Mouse (Mus musculus) brain, embryonic 14.5 days (tissue): ENCODE data around the gene Olfr750. TPM values are rescaled to one million over a fixed set of nuclear protein-coding genes. Genes with fewer than 3 reads are reported as not detected.
A peak's percentile ranks its signal among the peaks of the same experiment; 100 is the strongest.

Experiments used
- DNase-seq: peaks from one replicate; pipeline ENCODE4 v3.0.0-alpha.2; 2011; ENCODE audit warnings: low read depth
- CTCF ChIP-seq: fragments of 200-500 bp; IDR thresholded peaks from 2 replicates; pipeline ENCODE4 v1.5.1; 2012; ENCODE audit warnings: inconsistent platforms, mild to moderate bottlenecking, moderate library complexity, borderline replicate concordance; ENCODE audit not compliant: insufficient read depth, insufficient read length; ENCODE audit errors: extremely low read depth
- POLR2A ChIP-seq: fragments of 200-500 bp; IDR thresholded peaks from 2 replicates; pipeline ENCODE4 v1.6.1; 2012; ENCODE audit warnings: mild to moderate bottlenecking, inconsistent platforms, borderline replicate concordance; ENCODE audit not compliant: poor library complexity, insufficient read depth, insufficient read length, severe bottlenecking; ENCODE audit errors: extremely low read depth
- polyA plus RNA-seq: library from polyadenylated mRNA; depleted of rRNA; stranded (reverse); fragments of >200 nt; gene quantifications from 2 replicates; pipeline ENCODE4 v1.2.3, GENCODE M21; 2012; rRNA removed

Gene Olfr750
- not detected in 2 replicates for polyA plus RNA-seq

DNA sequence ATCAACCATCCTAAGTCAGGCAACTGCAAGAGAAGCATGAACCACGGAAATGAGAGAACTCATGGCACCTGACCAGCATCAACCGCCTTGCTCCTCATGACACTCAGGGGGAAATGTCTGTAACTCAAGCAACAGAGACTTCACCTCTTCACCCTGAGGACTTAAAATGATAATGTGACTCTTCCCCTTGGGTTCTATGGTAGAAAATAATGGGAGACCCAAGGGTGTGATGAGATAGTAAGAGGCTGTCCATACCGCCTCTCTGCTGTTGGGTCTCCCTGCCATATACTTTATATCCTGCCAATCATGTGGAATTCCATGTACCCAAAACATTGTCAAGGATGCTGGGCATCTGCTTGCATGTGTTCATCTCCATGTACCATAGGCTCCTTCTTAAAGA is at the start of gene Olfr750:
Gene Olfr750, minus strand, starts transcription at position 101 of the 400 bp plus-strand sequence.
- TF ChIP-seq CTCF (no peak), POLR2A (no peak)
- DNase-seq, result no peak

- TF ChIP-seq CTCF, result no peak
- TF ChIP-seq POLR2A, result no peak
- DNase-seq, result no peak
These were observed 39.8 kb upstream of the Olfr750 start, which contains the start of gene Eddm3b for GRCm38 (mm10) chr14:51113916-51114560. Gene Eddm3b, plus strand, starts transcription at chr14:51114426.

DNA sequence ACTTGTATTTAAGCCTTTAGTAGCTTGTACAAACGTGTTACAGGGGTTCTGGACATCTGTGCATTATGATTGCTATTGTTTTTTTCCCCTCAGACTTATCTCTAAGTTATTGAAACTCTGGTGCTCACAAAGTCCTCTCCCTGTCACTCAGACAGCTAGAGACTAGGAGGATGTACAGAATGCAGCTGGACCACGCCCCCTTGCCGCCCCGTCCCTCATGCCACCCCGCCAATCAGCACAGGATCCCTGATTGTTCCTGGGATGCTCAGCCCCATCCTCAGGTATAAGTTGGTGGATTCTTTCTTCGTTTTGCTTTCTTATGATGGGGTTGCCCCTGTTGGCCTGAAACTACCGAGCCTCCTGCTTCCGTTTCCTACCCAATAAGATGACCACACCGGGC is 39.2 kb upstream of the Olfr750 start:
- no peak for DNase-seq
- TF ChIP-seq CTCF (no peak), POLR2A (no peak)

GRCm38 (mm10) chr14:51111966-51112365 is 37.7 kb upstream of the Olfr750 start:
- no peak for DNase-seq
- TF ChIP-seq CTCF (no peak), POLR2A (no peak)

DNA sequence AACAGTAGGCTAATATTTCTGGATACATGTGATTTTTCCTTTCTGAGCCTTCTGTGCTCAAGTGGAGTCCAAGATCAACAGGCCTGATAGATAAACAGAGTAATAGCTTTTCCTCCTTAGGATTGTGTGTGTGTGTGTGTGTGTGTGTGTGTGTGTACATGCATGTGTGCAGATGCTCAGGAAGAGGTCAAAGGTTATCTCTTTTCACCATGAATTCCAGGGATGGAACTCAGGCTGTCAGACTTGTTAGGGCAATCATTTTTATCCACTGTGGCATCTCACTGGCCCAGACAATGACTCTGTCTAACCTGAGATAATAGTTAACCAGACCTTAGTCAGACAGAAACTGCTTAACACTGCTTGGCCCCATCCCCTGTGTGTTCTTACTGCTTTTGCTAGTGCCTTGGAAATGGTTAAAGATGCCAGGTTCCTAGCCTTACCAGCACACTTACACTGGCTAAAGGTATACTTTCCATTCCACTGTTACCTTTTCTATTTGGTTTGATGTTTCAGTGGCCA is 32.3 kb upstream of the Olfr750 start:
- no peak for DNase-seq
- TF ChIP-seq POLR2A (no peak), CTCF (no peak)

DNA sequence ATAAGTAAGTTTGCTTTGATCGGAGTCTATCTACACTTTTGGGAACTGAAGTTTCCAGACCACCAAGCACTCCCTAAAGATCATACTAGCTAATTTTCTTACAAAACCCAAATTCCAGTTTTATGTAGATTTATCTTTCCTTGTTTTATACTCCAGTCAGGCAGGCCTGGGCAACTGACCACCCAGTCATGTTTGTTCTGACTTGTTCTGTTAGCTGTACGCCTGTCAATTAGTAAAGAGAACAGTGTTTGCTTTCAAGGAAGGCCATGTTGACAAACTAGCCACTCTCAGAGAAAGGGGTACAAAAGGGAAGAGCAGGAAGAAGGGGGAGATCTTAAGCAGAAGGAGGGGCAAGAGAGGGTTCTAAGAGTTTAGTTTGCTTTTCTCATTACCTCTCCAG is 30.1 kb upstream of the Olfr750 start:
- TF ChIP-seq POLR2A (no peak), CTCF (no peak)
- DNase-seq, result no peak

GRCm38 (mm10) chr14:51103217-51103616 is 29.0 kb upstream of the Olfr750 start:
- TF ChIP-seq POLR2A (no peak), CTCF (peak; percentile 86; the same call in 1 of the 2 replicates)
- peak; percentile 85 for DNase-seq

DNA sequence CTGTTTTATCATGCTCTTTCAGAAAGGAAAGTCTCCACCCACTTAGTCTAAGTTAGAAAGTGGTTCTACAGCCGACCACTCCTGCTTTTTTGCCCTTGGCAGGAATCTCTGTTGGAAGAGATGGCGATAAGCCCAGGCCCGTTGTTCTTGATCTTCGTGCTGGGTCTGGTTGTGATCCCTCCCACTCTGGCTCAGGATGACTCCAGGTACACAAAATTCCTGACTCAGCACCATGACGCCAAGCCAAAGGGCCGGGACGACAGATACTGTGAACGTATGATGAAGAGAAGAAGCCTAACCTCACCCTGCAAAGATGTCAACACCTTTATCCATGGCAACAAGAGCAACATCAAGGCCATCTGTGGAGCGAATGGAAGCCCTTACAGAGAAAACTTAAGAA is 27.0 kb upstream of the Olfr750 start:
- TF ChIP-seq CTCF, result no peak
- no peak for TF ChIP-seq POLR2A
- DNase-seq, result no peak

GRCm38 (mm10) chr14:51098921-51099320 is 24.7 kb upstream of the Olfr750 start:
- DNase-seq, result no peak
- no peak for TF ChIP-seq POLR2A
- TF ChIP-seq CTCF, result no peak

DNA sequence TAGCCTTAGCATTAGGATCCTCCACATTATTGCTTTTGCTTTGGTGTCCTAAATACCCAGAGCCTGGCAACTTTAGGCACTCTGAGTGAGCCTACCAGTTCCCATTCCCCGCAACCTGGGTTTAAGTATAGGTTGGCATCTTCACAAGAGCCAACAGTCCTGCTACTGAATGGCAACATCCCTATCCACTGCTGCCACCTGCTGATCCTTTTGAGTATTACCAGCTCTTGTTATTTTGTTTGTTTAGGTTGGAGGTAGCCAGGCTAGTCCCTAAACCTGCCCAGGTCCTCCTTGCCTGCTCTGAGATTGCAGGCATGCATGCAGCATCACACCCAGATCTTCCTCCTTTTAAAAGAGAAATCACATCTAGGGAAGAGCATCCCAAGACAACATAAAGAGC is 24.1 kb upstream of the Olfr750 start:
- peak; percentile 59 for DNase-seq

GRCm38 (mm10) chr14:51095736-51096524 is 21.7 kb upstream of the Olfr750 start:
- TF ChIP-seq CTCF (no peak), POLR2A (no peak)

More for the DNA sequence above, 24.1 kb upstream of the Olfr750 start:
- peak; percentile 53; the same call in 1 of the 2 replicates for TF ChIP-seq CTCF

More at GRCm38 (mm10) chr14:51095736-51096524, 21.7 kb upstream of the Olfr750 start:
- no peak for DNase-seq
